ENCODE assay signal across 13 mouse cellular contexts in genomic region chr9:99744548-99744947, GRCm38 (mm10). TPM values are rescaled to one million over a fixed set of nuclear protein-coding genes. Genes with fewer than 3 reads are reported as not detected.
A peak's percentile ranks its signal among the peaks of the same experiment; 100 is the strongest.
DNase-seq lines count a peak whose midpoint lies in the region; ATAC-seq lines count a peak whose summit lies in the region.
"Had no signal": no experiment of that assay in that cellular context is flagged by ENCODE, and none has a peak within 500 bp of the region (broad histone marks: within the 10 kb centered on the region; RNA-seq: fewer than 3 reads in every experiment).

No protein-coding gene starts in this region.

- no peak overlapping the region for H3K4me2 ChIP-seq in midbrain, embryonic 11.5 days
- H3K4me2 ChIP-seq in hindbrain, embryonic 15.5 days, result no peak overlapping the region
- no peak overlapping the region for H3K4me2 ChIP-seq in neural tube, embryonic 14.5 days (ENCODE audit: low read depth, low read length)
- H3K4me2 ChIP-seq: liver, embryonic 15.5 days; stomach, embryonic 15.5 days had no signal

- peak; percentile 11 for DNase-seq in cerebellum, adult 9-11 months
- DNase-seq in cerebellum, adult 11 months, result no peak
- peak; percentile 70 for DNase-seq in midbrain, embryonic 11.5 days (ENCODE audit: low spot score, missing footprints)
- no peak for DNase-seq in midbrain, embryonic 10.5 days (ENCODE audit: low spot score)
- no peak for DNase-seq in kidney, adult 11 months
- DNase-seq in thymus, postnatal 25 days, result no peak
- DNase-seq: adrenal gland, postnatal 10 days; kidney, postnatal 36 days had no signal

- H3K4me3 ChIP-seq in midbrain, embryonic 11.5 days (ENCODE audit: low read depth, low read length), result no peak overlapping the region
- H3K4me3 ChIP-seq in midbrain, embryonic 10.5 days, result no peak overlapping the region
- H3K4me3 ChIP-seq in hindbrain, embryonic 15.5 days, result no peak overlapping the region
- H3K4me3 ChIP-seq in neural tube, embryonic 14.5 days (ENCODE audit: low read depth, low read length), result no peak overlapping the region
- H3K4me3 ChIP-seq: heart, embryonic 10.5 days; liver, embryonic 15.5 days; stomach, embryonic 15.5 days had no signal

- no peak overlapping the region for H3K9ac ChIP-seq in midbrain, embryonic 11.5 days (ENCODE audit: low read length)
- H3K9ac ChIP-seq in hindbrain, embryonic 15.5 days, result no peak overlapping the region
- no peak overlapping the region for H3K9ac ChIP-seq in neural tube, embryonic 14.5 days (replicated peaks; ENCODE audit: low read depth, low read length)
- H3K9ac ChIP-seq: liver, embryonic 15.5 days; stomach, embryonic 15.5 days had no signal

- no peaks in the 10 kb centered on the region for H3K27me3 ChIP-seq in midbrain, embryonic 11.5 days (ENCODE audit: control insufficient read depth, insufficient read depth, low read length)
- no peaks in the 10 kb centered on the region for H3K27me3 ChIP-seq in midbrain, embryonic 10.5 days (ENCODE audit: low read depth, poor library complexity, severe bottlenecking)
- H3K27me3 ChIP-seq in hindbrain, embryonic 15.5 days, result 0 out of 2 replicates have a peak, but pooled peaks cover 5% of the 10 kb centered on the region
- H3K27me3 ChIP-seq in neural tube, embryonic 14.5 days (ENCODE audit: control insufficient read depth, insufficient read depth, low read length), result no peaks in the 10 kb centered on the region
- H3K27me3 ChIP-seq: liver, embryonic 15.5 days; stomach, embryonic 15.5 days had no signal

- H3K27ac ChIP-seq in midbrain, embryonic 11.5 days (ENCODE audit: low read depth, low read length), result no peak overlapping the region
- H3K27ac ChIP-seq in midbrain, embryonic 10.5 days (replicated peaks), result no peak overlapping the region
- no peak overlapping the region for H3K27ac ChIP-seq in hindbrain, embryonic 15.5 days (replicated peaks)
- H3K27ac ChIP-seq in neural tube, embryonic 14.5 days (ENCODE audit: low read depth, low read length), result no peak overlapping the region
- H3K27ac ChIP-seq: heart, embryonic 10.5 days; liver, embryonic 15.5 days; stomach, embryonic 15.5 days had no signal

- no peaks in the 10 kb centered on the region for H3K4me1 ChIP-seq in midbrain, embryonic 11.5 days (ENCODE audit: control insufficient read depth, insufficient read depth, low read length)
- H3K4me1 ChIP-seq in midbrain, embryonic 10.5 days, result 0 out of 2 replicates have a peak, but pooled peaks cover 6% of the 10 kb centered on the region
- peaks cover 13% of the 10 kb centered on the region; the same call in 1 of the 2 replicates for H3K4me1 ChIP-seq in hindbrain, embryonic 15.5 days (replicated peaks)
- peaks cover 3% of the 10 kb centered on the region; the same call in 1 of the 2 replicates for H3K4me1 ChIP-seq in neural tube, embryonic 14.5 days (ENCODE audit: control insufficient read depth, insufficient read depth, low read length)
- H3K4me1 ChIP-seq: heart, embryonic 10.5 days; liver, embryonic 15.5 days; stomach, embryonic 15.5 days had no signal

- H3K9me3 ChIP-seq in midbrain, embryonic 11.5 days (ENCODE audit: control insufficient read depth, low read length), result no peaks in the 10 kb centered on the region
- no peaks in the 10 kb centered on the region for H3K9me3 ChIP-seq in midbrain, embryonic 10.5 days (replicated peaks)
- H3K9me3 ChIP-seq in hindbrain, embryonic 15.5 days, result no peaks in the 10 kb centered on the region
- H3K9me3 ChIP-seq in neural tube, embryonic 14.5 days (ENCODE audit: control insufficient read depth, low read length), result no peaks in the 10 kb centered on the region
- H3K9me3 ChIP-seq: heart, embryonic 10.5 days; stomach, embryonic 15.5 days had no signal

- no peak for ATAC-seq in midbrain, embryonic 11.5 days (ENCODE audit: low FRiP score)
- peak; percentile 59; the same call in 1 of the 2 replicates for ATAC-seq in hindbrain, embryonic 15.5 days (ENCODE audit: low FRiP score, low read depth)
- ATAC-seq in neural tube, embryonic 14.5 days (ENCODE audit: low read depth), result peak; percentile 54

- H3K36me3 ChIP-seq in midbrain, embryonic 11.5 days (ENCODE audit: control insufficient read depth, insufficient read depth, low read length), result no peaks in the 10 kb centered on the region
- H3K36me3 ChIP-seq in midbrain, embryonic 10.5 days, result no peaks in the 10 kb centered on the region
- H3K36me3 ChIP-seq in hindbrain, embryonic 15.5 days, result no peaks in the 10 kb centered on the region
- no peaks in the 10 kb centered on the region for H3K36me3 ChIP-seq in neural tube, embryonic 14.5 days (ENCODE audit: control insufficient read depth, insufficient read depth, low read length)
- H3K36me3 ChIP-seq: heart, embryonic 10.5 days; liver, embryonic 15.5 days; stomach, embryonic 15.5 days had no signal

- WGBS in midbrain, embryonic 11.5 days, result 76% methylated on average over 5 of the region's 5 CpGs
- 82% methylated on average over 5 of the region's 5 CpGs for WGBS in midbrain, embryonic 10.5 days
- 23% methylated on average over 5 of the region's 5 CpGs for WGBS in hindbrain, embryonic 15.5 days
- 11% methylated on average over 5 of the region's 5 CpGs for WGBS in neural tube, embryonic 14.5 days

RNA-seq across cellular contexts. Expression of gene Cldn18, which starts 27.5 kb away (rescaled TPM):
- polyA plus RNA-seq in midbrain, embryonic 11.5 days (2014; fragmentation: Nextera tagmentation; extraction: Ambion mirVana), result not detected in 2 replicates
- not detected in 2 replicates for polyA plus RNA-seq in midbrain, embryonic 10.5 days (2016; fragmentation: Nextera tagmentation; extraction: Ambion mirVana)
- polyA plus RNA-seq in hindbrain, embryonic 15.5 days (2015; fragmentation: Nextera tagmentation; extraction: Ambion mirVana), result 0.09 TPM in 1 of 2 replicates, not detected in the other
- polyA plus RNA-seq in neural tube, embryonic 14.5 days (2014; fragmentation: Nextera tagmentation; extraction: Ambion mirVana), result not detected in 2 replicates

Comparison
In these comparisons a context has a peak if more than half of its experiments do, and no peak if none do; other contexts are left out.
1. DNase-seq: peak in cerebellum, adult 9-11 months (single experiment) and midbrain, embryonic 11.5 days (single experiment); none in cerebellum, adult 11 months (single experiment), midbrain, embryonic 10.5 days (single experiment), kidney, adult 11 months (single experiment) and thymus, postnatal 25 days (single experiment).